Mouse (Mus musculus) cerebral cortex, adult 2 months (tissue): ENCODE data around the gene Ptgr1.

Experiments
- WGBS: fragments of 180-500 bp; shearing (Covaris S2); methylation state at CpG from one replicate; pipeline ENCODE4 v1.1.7; 2018; 5-methylcytosine and 5-hydroxymethylcytosine counted together

Ptgr1 gene

DNA sequence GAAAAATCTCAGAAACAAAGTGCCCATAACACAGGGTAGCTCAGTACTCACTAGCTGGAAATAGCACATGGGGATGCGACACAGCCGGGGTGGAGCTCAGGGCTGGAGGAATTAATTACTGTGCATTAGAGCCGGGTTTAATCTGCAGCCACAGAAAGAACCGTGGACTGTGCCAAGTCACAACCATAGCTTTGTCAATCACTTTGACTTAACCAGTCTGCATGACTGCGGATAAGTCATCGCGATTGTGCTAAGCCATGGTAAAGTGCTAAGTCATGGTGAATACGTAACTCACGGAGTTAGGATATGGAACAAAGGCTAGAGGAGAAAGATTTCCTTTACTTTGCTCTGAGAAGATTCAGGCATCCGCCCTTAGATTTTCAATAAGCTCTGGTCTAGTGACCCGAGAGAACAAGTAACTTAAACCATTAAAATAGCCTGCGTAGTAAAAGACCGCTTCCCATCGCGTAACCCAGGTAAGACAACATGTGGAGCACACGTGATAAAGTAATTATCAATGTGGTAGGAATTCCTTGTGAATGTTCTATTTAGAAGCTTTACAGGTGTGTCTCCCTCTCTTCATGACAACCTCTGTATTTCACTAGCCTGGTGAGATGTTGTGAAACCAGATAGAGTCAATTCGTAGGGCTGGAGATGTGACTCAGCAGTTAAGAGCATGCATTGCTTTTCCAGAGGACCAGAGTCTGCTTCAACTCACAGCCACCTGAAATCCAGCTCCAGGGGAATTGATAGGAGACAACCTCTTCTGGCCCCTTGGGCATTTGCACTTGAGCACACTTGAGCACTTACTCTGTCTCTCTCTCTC, 3.9 kb upstream of the Ptgr1 start:
- WGBS, result 78% methylated on average over 17 of the region's 17 CpGs

DNA sequence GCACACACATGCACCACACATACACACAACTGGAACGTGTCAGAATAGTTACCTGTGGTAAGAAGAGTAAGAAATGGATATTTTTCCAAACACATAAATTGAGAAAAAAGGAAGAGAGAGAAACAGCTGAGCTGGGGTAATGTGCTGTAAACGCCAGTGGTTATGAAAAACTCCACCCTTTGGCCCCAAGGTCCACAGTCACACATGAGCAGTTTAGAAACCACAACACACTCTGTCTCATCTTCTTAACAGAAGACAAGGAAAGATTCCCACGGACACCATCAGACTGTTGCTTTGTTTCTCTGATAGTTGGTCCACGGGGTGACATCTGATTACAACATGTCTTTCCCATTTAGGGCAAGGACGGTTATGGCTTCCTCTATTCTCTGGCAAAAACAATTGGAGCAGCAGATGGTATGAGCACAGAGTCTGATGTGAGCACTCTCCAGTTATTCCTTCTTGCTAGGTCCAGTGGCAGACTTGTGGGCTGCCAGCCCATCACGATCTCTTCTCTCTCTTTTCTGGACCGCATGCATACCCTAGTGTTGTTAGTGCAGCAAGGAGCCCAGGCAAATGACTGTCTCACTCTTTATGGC, 2.5 kb upstream of the Ptgr1 start:
- 71% methylated on average over 7 of the region's 7 CpGs for WGBS

DNA sequence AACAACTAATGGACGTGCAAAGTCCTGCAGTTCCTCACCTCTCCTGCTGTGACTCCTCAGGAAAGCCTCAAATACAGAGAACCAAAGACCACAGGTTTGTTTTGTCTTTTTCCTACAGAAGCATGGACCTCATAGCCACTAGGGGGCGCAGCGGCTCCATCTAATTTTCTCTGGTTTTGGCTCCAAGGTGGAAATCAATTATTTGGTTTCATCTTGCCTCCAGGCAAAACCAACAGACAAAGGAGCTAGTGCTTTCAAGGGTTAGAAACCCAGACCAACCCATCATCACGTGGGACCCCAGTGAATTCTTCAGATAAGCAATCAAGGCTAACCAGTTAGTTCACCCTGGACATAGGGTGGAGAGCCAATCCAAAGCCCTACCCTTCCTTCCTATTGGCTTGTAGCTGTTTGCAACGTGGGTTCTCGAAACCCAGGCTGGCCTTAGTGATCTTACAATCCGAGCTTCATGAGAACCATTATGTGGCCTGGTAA, 1.7 kb downstream of the Ptgr1 start:
- 24% methylated on average over 7 of the region's 7 CpGs for WGBS

DNA sequence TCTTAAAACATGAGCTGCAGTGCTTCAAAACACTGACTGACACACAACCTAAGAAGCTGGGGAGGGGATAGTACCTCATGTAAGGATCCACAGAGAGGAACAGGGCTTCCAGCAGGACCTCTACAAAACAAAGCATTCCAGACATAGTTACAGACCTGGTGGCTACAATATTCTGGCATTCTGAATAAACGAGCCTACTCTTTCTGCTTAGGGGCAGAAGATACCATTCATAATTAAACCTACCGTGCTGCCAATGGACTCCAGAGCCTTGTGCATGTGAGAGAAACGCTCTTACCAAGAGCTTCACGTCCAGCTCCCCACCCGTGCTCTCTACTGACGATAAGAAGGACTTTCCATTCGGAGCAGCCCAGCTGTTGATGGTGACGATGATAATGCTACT, 4.1 kb downstream of the Ptgr1 start:
- WGBS, result 91% methylated on average over 8 of the region's 8 CpGs

DNA sequence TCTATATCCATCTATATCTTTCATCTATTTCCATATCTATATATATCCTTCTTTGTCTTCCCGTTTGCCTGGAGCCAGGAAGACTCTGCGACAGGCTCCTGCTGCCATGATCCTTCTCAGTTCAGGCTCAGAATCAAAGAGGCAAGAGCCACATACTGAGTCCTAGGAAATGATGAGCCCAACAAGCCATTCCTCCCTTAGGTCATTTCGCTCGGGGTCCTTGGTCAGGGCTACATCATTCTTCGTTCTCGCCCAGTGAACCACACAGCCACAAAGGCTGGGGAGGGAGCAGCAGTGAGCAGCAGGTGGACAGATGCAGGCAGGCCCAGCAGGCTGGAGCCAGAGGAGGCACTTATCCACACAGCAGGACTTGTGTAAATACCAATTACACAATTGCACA, 5.5 kb downstream of the Ptgr1 start:
- WGBS, result 75% methylated on average over 6 of the region's 6 CpGs

DNA sequence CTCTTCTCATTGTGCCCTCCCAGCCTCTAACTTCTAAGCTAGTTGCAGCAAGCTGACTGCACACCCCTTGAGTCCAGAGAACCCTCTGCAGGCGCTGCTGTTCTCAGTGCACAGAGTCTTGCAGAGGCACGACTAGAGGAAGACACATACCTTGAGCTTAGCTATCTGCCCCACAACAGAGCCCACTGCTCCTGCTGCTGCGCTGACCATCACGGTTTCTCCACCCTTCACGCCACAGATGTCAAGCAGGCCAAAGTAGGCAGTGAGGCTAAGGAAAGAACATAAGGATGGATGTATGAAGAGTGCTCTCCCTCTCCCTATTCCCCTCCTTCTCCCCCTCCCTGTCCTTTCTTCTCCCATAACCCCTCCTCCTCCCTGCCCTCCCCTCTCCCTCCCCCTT, 11.2 kb downstream of the Ptgr1 start:
- WGBS, result 92% methylated on average over 5 of the region's 5 CpGs

DNA sequence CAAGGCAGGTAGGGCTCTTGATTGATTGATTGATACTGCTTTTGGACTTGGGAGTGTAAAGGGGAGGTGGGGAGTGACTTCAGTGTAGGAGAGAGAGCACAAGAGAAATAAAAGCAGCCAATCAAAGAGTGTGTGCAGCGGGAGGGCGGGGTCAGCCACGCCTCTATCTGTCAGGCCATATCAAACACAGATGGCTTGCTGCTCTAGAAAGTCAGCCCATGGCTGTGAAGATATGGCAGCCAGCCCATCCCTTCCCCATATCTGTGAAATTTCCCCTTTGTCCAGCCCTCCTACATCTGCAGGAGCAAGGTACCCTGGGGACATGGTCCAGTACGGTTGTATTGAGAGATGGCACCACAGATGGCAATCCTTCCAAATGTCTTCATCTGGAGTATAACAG, 16.2 kb downstream of the Ptgr1 start:
- 81% methylated on average over 4 of the region's 4 CpGs for WGBS

DNA sequence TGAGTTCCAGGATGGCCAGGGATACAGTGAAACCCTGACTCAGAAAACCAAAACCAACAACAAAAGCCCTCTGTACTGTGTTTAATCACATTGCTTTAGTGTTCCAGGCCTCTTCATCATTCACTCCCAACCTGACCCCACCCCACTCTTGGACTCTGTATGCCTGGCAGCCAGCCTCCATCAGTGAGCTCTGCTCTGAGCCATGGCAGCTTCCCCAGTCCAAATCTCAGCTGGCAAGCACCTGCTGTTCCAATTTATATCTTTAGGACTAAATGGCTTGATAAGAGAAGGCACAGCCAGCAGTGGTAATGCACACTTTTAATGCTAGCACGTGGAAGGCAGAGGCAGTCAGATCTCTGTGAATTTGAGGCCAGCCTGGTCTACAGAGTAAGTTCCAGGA, 21.8 kb downstream of the Ptgr1 start:
- 62% methylated on average over 1 of the region's 1 CpGs for WGBS

DNA sequence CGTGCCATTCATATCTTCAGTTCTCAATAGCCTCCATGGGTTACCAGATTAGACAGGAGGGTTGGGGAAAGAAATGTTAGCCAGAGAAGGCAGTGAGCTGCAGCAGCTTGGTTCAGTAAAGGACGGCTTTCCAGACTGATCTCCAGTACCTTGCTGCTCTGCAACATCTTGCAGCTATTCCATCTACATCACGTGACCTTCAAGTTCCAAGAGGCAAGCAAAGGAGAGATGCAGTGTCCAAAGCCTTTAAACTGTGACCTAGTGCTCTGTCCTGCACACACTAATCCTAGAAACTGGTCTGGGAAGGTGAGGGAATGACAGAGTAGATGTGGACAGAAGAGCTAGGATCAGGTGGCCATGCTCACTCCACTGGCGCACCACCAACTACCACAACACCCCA, 23.6 kb downstream of the Ptgr1 start:
- 97% methylated on average over 4 of the region's 4 CpGs for WGBS

DNA sequence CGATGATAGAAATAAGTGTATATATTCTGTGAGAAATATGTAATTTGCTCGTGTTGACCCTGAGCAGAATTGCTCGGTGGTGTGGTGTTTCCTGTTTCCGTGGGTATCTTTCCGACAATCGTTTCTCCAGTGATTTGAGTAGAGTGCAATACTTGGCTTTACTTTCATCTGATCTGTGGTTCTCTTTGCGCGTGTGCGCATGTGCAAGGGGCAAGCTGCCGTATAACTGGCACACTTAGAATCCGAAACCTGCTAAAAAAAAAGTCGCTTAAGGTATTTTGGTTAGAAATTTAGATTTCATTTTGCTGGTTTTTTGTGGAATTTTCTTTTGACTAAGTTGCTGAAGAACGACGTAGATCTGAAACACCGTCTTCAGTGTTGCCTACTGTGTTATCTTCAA, 25.2 kb downstream of the Ptgr1 start:
- 75% methylated on average over 15 of the region's 15 CpGs for WGBS

DNA sequence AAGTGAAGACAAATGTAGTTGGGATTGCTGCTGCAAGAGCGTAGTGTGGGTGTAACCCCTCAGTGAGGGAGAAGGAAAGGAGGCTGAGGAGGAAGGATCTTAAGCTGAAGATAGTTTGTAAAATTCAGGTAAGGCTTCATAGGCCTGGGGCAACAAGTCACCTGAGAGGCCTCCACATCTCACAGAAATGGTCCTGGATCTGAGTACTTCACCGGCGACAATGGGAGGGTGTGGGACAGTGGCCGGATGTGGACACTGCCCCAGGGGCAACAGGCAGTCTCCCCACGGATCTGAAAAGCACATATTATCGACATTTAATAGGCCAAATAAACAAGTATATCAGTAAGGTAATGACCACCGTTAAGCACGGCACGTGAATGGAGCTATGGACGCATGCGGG, 34.3 kb downstream of the Ptgr1 start:
- 92% methylated on average over 11 of the region's 11 CpGs for WGBS

DNA sequence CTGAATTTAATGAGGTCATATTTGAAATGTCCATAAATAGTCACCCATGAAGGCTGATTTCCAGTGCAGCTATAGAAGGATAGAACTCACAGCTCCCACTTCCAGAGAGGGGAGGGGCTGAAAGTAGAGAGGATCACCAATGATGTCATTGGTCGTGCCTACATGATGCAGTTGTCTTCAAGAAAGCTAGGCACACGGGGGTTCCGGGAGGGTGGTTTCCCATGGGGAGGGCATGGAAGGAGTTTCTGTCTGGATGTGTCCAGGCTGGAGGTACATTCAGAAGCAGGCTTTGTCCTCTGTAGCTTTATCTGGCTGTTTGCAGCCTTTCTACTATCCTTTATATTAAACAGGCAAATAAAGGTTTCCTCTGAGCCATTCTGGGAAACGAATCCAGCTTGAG, 38.5 kb downstream of the Ptgr1 start:
- 64% methylated on average over 4 of the region's 4 CpGs for WGBS

DNA sequence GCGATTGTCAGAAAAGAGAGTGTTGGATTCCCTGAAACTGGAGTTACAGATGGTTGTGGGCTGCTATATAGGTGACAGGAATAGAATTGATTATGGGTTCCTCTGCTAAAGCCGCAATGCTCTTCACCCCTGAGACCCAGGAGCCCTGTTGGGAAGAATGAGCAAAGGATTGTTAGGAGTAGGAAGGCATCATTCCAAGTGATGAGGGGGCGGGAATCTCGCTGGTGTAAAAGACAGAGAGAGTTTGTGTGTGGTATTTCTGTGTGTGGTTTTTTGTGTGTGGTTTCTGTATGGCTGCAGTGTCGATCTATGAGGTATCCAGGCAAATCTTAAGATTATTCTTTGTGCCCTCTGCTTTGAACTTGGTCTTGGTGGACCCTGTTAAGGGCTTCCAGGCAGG, 42.2 kb downstream of the Ptgr1 start:
- WGBS, result 27% methylated on average over 5 of the region's 5 CpGs

DNA sequence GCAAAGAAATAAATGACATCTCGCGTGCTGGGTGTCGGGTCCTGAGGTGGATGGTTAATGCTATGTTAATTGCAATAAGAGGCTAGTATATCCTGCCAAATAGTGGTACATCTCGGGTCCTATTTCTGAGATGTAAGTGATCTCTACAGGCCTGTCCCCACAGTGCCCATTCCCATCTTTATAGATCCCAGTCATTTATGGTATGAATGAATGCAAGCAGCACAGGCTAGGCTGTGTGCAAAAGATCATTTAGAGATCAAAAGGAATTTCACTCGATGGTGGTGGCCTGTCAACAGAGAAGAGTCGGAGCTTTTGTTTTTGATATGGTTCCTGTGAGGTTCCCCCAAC, 42.7 kb downstream of the Ptgr1 start:
- 7% methylated on average over 6 of the region's 6 CpGs for WGBS

DNA sequence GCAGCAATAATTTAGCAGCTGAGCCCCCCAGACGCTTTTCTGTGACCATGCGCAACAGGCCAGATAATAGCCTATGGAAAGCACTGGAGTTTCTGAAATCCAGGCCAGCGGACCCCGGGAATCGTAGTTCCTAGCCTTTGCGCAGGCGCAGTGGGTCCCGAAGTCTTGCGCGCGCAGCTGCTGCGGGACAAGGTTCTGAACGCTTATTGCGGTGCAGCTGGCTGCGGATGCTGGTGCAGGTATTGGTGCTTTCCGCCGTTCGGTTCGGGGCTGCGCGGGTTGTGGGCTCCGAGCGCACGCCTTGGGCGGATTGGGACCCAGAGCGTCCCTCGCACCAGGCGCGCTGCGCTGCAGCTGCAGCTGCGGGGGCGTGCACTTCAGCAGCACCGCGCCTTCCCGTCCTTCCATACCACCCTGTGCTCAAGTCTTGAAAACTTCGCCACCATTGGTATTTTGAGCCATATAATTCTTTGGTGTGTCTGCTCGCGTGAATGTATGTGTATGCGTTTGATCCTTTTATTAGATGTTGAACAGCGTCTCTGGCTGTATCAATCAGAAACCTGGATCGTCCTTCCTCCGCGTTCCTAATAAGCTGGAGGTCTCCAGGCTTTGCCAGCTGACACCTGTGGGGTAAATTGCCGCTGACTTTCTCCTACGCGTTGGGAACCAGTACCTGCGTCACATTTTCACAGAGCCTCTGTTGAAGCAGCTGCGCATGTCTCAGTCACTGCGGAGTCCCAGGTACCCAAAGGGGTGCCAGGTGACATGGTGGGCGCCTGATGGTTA, 43.3 kb downstream of the Ptgr1 start, which contains the start of gene Zkscan16:
TSS of gene Zkscan16 (plus strand) at position 209 of the 786 bp plus-strand sequence.
- WGBS, result under 1% methylated on average over 50 of the region's 50 CpGs

DNA sequence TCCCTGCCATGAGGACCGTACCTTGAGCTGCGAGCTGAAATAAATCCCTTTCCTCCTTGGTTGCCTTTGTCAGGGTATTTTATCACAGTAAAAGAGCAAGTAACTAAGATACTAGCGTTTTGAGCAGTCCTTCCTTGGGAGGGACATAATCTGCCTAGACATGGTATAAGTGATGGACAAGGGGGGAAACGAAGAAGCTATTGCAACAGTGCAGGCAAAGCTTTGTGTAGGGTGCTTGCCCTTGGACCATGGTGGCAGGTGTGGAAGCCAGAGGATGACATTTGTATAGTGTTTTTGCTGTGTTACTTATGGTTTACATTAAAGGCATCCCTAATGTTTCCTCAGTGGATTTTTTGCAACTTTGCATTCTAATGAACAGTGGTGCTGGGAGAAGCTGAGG, 44.0 kb downstream of the Ptgr1 start:
- WGBS, result 84% methylated on average over 4 of the region's 4 CpGs

DNA sequence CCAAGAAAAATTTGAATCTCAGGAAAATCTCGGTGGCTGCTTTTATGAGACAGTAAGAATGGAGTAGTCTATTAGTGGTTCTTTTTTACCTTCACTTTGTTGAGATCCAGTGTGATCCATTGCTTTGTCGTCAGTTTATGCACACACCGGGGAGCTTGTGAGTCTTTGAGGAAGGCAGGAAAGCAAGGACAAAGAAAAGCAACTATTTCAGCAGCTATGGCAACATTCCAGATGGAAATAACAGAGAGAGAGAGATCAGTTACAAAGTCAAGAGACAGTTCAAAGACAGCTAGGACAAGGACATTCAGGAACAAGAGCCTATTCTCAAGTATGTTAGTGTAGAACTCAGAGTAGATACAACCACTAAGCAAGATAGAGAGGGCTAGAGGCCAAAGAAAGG, 51.1 kb downstream of the Ptgr1 start:
- WGBS, result 41% methylated on average over 3 of the region's 3 CpGs

DNA sequence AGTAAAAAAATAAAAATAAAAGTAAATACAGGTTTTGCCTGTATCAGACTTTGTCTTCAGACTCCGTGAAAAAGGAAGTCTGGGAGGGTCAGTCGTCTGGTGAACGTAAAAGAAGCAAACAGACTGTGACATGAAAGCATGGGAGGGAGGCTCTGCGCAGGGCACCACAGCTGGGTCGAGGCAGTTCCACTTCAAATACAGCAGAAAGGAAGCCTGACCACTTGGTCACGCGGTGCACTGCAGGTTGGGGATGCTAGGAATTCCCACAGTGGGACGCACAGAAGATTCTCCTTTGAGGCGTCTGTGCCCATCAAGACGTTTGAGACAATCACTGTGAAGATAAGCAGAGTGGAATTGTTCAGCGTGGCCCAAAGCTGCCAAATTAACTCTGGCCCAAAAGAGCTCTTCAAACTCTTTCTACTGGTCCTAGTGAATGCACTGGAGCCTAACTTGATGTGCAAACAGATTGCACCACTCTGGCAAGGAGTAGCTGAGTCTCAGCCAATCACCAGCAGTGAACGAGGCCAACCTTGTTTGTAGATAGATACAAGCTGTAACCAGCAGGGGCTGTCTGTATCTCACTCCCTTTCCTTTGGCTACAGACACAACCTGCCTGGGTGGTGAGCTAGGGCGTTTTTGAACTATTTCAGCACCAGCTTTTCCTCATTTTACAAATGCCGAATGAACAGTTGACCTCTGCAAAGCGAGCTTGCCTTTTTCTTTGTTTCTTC, 52.0 kb downstream of the Ptgr1 start:
- WGBS, result 31% methylated on average over 15 of the region's 15 CpGs

DNA sequence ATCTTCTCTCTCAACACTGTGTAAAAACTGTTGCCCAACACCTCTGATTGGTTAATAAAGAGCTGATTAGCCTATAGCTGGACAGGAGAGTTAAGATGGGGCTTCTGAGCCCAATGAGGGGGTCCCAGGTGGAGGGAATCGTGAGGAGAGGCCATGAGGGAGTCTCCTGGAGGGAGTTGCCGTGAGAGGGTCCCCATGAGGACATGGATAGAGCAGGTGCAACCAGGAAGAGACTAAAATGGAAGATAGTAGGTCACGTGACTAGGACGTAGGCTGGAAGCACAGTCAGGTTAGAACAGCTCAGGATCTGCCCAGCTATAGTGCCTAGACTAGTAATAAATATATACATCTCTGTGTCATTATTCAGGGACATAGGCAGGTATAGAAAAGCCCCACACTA, 52.6 kb downstream of the Ptgr1 start:
- 76% methylated on average over 4 of the region's 4 CpGs for WGBS

DNA sequence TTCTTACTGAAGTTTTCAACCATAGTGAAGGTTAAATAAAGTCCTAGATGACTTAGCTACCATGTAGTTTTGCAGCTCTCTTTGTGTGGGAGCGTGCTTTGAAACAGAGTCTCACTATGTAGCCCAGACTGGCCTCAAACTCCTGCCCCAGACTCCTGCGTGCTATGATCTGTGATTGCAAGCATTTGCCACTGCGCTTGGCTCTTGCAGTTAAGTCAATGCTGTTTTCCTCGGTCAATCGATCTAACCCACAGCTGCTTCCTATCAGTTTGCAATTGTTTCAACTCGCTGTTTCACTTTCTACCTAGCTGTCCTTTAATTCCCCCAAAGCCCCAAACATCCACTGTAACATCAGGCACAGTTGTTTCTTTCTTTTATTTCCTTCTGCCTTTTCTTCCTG, 54.4 kb downstream of the Ptgr1 start:
- WGBS, result 92% methylated on average over 6 of the region's 6 CpGs

DNA sequence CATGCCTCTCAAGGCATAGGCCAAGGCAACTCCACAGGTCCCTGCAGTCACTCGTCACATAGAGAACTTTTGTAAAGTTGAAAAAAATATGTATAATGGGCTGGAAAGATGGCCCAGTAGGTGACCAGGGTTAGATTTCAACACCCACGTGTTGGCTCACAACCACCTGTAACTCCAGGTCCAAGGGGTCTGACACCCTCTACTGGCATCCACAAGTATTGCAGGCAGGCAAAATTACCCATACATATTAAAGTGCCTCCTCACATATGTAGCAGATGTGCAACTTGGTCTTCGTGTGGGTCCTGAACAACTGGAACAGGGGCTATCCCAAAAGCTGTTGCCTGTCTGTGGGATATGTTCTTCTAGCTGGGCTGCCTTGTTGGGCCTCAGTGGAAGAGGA, 59.3 kb downstream of the Ptgr1 start:
- 69% methylated on average over 3 of the region's 3 CpGs for WGBS

DNA sequence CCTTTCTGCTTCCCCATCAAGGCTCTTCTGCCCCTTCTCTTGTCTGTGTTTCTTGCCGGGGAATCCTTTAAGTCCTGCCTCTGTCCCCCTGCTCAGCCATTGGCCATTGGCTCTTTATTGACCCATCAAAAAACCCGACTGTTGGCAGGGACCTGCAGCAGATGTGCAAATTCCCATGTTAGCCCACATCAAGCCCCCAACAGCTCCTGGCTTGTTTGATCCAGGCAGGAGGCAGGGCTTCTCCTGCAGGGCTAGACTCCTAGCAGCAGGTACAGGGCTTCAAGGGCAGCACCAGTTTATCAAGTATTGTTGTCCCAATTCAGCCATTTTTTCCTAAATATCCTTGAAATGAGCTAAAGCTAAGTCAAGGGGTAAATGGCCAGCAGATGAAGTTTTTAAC, 60.8 kb downstream of the Ptgr1 start:
- WGBS, result 48% methylated on average over 2 of the region's 2 CpGs
